Mouse (Mus musculus) spleen, adult 2 months (tissue): ENCODE data around the gene Abca1.

ENCODE experiments used
- CTCF ChIP-seq: fragments of 200-500 bp; IDR thresholded peaks from 2 replicates; pipeline ENCODE4 v1.5.1; 2011; ENCODE audit warnings: mild to moderate bottlenecking, inconsistent platforms; ENCODE audit not compliant: insufficient read depth, insufficient read length, insufficient replicate concordance; ENCODE audit errors: extremely low read depth
- POLR2A ChIP-seq: fragments of 200-500 bp; IDR thresholded peaks from 2 replicates; pipeline ENCODE4 v1.6.1; 2011; ENCODE audit warnings: low read depth, low read length, inconsistent platforms

GRCm38 (mm10) chr4:53089641-53090040 is 70.1 kb downstream of the Abca1 start:
- TF ChIP-seq CTCF (no peak), POLR2A (no peak)
